Mouse (Mus musculus) adrenal gland, postnatal 25 days (tissue): ENCODE data around the gene Tmem135. TPM values are rescaled to one million over a fixed set of nuclear protein-coding genes. Genes with fewer than 3 reads are reported as not detected.

Experiments used
- DNase-seq: peaks from one replicate; pipeline ENCODE4 v3.0.0; 2021; ENCODE audit warnings: mixed read lengths
- total RNA-seq: library from RNA; stranded (reverse); gene quantifications from 2 replicates; pipeline ENCODE4 v1.2.3, GENCODE M21; 2021

The Tmem135 gene
- total RNA-seq, 1 experiment from 2014 or later, result 135 TPM

DNA sequence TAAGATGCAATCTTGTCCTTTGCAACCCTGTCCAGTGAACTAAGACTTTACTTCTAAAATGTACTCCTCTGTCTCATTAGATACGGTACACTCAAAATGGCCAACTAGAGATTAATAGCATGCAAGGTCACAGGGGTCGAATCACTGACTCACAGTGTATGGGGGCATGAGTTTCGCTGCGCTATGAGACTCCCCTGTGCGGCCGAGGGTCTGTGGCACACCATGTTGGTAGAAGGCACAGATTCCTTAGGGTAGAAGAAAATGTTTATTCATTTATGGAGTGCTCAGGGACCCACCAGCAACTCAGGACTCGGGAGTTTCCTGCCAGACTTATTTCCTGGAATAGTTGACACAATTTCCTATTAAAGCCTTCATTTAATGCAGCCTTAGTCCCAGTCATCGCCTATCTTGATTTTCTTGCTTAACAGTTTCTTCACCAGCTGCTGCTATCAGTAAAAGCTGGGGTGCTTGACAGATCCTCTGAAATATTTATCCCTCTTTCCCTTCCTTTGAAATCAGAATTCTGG is 14.2 kb upstream of the Tmem135 start:
- DNase-seq, result no peak

DNA sequence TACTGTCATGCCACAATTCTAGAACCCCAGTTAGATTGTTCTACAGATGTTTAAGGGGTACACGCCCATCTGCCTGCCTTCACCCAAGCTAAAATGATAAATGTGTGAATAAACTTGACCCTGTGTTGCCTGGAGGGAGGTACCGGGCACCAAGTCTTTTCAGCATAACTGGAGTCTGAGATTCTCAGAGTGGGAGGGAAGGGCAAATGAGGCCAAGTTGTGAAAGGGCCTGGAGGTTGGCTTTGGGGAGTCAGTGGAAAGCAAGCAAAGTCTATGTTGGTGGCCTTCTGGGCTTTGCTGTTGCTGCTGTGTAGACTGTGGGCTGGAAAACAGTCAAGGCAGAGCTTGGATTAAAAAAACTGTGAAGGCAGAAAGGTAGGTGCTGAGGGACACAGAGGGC is 13.7 kb upstream of the Tmem135 start:
- DNase-seq, result peak; percentile 20

DNA sequence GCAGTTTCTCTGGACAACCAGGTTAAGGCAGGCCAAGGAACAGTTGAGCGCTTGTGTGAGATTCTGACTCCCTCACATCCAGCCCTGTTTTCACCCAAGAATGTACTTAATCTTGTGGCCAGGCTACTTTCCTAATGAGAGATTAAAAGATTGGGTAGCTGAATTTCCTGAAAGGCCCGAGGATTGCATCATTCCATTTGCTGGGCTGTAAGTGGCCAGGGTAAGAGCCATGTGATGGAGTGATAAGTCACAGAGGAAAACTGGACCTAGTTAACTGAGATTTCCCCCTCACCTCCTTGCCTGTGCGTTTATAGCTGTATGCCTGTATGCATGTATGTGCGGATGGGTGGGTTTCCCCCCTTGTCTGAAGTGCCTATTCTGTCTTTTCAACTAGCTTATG is 12.0 kb upstream of the Tmem135 start:
- no peak for DNase-seq

DNA sequence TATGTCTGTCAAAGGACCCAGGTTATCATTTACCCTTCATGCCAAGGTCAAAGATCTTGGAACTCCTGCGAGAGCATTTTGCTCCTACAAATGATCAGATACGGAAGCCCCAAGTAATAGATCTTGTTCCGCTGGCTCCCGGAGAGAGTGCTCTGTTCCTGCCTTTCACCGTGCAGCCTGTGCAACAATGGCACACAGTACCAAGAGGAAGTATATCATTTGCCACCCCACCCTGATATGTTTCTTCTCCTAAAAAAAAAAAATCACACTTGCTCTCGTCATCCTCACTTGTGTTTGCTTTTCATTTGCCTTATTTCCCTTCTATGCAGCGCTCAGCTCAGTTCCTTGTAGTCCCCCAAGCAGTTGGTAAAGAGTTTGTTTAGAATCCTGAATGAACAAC is 8.1 kb upstream of the Tmem135 start:
- DNase-seq, result no peak

DNA sequence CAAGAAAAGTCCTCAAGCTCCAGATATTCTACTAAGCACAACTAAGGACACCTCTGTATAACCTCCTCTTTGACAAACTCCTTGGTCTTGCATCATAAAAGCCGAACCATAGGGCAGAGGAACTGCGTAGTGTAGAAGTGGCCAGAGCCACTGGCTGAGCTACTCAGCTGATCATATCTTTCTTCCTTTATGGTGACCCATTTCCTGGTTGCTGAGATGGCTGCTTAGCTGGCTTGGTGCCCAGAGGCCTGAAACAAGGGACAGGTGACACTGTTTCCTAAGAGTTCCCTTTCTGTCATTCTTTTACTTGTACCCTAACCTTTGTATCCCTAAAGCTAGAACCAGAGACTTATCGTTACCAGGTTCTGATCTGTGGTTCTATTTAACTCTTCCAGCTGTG is 7.3 kb upstream of the Tmem135 start:
- peak; percentile 26 for DNase-seq

DNA sequence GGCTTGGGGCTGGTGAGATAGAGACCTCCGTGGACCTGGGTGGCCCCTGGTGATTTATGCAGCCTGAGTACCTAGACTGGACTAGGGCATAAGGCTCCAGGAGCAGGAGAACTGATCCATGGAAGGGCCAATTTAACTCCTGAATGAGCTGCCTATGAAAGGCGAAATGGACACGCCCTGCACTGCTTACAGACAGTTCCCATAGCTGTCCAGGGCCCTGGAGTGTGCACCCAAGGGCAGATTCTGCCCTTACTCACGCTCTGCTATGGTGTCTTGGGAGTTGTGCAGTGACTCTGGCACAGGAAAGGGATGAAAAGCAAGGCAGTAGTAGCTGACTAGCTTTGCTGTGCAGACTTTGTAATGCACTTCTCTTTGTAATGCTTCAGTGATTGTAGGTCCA is 6.3 kb upstream of the Tmem135 start:
- no peak for DNase-seq

DNA sequence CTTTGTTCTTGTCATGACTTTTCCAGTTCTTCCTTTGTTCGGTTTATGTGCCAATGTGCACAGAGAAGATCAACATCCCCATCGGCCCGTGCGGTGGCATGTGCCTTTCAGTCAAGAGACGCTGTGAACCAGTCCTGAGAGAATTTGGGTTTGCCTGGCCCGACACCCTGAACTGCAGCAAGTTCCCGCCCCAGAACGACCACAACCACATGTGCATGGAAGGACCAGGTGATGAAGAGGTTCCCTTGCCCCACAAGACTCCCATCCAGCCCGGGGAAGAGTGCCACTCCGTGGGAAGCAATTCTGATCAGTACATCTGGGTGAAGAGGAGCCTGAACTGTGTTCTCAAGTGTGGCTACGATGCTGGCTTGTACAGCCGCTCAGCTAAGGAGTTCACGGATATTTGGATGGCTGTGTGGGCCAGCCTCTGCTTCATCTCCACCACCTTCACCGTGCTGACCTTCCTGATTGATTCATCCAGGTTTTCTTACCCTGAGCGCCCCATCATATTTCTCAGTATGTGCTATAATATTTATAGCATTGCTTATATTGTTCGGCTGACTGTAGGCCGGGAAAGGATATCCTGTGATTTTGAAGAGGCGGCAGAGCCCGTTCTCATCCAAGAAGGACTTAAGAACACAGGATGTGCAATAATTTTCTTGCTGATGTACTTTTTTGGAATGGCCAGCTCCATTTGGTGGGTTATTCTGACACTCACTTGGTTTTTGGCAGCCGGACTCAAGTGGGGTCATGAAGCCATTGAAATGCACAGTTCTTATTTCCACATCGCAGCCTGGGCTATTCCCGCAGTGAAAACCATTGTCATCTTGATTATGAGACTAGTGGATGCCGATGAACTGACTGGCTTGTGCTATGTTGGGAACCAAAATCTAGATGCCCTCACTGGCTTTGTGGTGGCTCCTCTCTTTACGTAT is 3.3 kb upstream of the Tmem135 start:
- DNase-seq, result no peak

DNA sequence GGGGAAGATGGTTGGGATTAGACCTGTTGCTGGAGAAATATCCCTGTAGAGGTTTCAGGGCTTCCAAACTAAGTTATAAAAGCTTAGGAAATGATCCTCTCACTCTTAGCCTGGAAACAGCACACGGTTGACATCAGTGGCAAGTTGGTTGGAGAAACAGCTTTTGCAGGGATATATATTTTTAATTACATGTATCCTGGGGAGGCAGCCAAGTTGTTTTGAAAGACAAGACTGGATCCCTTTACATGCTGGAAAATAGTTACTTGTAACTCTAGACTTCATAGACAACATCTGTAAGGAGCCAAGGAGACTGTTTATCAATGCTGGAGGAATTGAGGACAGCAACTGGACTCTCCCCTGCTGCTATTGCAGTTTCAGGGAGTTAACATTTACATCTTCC is 2.0 kb upstream of the Tmem135 start:
- DNase-seq, result no peak

DNA sequence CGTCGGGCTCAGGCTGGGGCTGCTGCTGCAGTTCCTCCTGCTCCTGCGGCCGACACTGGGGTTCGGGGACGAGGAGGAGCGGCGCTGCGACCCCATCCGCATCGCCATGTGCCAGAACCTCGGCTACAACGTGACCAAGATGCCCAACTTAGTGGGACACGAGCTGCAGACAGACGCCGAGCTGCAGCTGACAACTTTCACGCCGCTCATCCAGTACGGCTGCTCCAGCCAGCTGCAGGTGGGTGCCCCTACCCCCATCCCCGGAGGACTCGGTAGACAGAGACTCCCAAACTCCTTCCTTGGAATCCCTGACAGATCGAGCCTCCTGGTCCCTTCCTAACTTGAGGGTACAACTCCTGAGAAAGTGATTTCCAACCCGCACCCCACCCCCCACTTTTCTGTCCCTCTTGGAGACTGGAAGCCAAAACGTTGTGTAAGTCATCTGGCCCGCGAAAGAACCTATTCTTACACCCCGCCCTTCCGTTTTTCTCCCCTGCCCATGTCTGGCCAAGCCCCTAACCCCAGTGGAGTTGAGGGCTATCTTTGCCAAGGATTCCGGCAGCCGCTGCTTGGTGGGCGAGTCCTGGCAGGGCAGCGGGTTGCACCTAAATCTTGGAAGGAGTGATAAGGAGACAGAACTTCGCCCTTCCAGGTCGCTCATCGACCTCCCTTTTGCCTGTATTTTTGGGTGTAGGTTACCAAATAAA is 865 bp upstream of the Tmem135 start:
- peak; percentile 37 for DNase-seq

DNA sequence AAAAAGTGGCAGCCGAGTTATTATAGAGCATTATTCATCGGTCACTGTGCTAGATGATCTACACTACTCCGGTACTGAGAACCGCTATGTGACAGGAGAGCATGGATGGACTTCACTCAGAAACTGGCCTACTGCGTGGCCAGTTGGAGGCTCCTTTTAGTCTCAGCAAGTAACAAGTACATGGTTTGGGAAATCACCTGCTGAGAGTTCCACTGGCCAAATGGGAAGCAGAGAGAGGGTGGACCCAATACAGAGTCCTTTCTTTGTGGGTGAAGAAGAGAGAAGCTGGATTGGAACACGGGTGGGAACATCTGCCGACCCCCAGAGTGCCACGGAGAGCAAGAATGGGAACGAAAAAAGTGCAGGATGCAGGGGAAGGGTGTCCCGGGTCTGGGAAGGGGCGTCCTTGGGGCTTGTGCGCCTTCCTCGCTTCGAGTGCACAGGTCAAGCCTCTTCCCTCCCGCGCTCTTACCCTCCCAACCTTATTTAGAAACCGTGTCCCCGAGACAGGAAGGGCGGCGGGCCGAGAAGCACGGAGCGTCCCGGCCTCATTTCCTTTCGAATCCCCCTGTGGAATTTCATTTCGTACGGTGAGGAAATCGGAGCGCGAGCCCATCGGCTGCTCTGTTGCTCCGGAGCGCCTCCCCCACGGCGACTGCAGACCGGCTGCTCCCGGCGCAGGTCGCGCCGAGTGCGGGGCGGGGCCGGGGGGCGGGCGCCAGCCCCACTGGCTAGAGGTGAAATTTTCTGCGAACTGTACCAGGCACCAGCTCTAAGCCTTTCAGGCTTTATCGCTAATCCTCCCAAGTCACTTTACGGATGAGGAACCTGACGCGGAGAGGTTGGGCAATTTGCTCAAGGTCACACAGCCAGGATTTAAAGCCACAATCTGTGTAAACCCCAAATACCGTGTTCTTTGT is 709 bp downstream of the Tmem135 start:
- DNase-seq, result peak; percentile 80

DNA sequence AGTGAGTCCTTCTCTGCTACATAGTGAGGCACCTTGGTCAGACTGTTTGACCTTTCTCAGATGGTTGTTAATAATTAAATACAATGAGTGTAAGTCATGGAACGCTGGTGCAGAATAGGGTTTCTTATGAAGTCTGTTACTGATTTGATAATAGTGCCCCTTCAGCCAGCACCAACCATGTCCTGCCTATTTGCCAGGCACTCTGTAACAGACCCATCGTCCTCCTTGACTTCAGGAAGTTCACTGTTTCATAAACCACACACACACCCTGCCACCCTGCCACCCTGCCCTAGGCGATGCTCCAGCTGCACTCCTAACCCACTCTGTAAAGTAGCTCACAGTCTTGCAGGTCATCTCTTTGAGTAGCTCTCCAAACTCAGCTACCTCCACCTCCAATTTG is 2.1 kb downstream of the Tmem135 start:
- no peak for DNase-seq

DNA sequence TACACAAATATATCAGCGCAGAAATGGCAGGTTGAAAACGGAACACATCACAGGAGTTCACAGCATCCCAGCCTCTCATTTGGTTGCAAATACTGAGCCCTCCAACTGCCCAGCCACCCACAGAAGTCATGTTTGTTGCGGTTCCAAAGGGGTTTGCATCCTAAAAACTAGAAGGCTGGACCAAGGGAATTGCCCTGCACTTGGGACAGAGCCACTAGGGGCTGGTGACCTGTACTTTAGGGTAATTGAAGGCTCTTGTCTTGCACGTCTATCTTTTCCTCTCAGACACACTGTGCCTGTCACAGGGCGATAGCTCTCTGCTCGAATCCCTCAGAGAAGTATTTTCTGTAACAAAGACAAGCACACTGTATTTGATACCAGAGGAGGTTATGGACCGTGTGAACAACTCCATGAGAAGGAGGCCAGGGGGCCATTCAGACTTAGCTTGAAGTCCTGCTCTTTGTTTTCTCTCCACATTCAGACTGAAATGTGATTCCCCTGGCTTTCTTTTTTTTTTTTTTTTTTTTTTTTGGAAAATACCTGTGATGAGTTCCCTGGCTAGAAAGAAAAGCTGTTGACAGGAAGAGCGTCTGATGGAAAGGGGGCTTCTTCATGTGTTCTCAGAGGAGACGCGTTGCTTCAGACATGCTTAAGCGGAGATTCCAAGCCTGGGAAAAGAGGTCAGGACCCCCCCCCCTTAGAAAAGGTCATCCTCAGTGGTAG is 2.7 kb downstream of the Tmem135 start:
- no peak for DNase-seq

DNA sequence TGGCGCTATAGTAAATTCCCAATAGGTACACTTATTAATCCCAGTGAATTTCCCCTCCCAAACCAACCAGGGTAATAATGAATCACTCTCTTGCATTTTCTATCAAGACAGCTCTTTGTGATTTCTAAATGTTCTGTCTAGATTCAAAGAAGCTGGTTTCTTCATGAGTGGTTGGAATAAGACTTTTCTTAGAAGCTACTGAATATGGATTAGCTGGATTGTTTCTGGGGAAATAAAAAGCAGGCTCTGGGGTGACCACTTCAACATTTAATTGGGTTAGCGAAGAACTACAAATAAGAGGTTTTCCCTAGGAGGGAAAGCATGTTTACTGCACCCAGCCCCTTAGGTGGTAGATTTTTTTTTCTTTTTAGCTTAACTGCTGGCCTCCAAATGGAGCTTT is 3.3 kb downstream of the Tmem135 start:
- no peak for DNase-seq

DNA sequence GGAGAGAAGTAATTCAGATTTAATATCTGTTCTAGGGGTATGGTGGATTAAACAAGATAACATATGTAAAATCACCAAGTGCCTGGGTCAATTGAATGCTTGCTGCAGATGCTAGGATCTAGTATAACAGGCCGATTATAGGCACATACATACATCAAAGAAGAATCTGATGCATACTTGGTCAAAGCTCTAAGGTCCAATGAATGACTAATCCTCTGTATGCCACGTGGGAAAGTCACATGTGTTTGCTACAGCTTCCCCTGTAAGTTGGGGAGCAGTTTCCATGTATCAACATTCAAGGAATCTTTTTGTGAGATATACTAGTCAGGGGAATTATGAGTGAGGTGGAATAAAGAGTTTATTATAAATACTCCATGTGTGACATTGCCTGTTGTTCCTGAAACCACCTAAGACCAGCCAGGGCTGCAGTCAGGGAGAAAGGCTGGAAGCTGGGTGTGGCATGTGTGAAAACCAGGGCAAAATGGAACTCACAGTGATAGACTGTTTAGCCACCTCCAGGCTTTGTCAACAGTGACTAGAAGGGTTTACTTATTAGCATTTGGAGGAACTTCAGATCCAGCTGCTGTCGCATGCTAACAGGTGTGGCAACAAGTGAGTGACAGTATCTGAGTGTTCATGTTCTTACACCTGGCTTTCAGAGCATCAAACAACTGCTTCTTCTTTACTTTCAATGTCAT is 6.0 kb downstream of the Tmem135 start:
- no peak for DNase-seq

DNA sequence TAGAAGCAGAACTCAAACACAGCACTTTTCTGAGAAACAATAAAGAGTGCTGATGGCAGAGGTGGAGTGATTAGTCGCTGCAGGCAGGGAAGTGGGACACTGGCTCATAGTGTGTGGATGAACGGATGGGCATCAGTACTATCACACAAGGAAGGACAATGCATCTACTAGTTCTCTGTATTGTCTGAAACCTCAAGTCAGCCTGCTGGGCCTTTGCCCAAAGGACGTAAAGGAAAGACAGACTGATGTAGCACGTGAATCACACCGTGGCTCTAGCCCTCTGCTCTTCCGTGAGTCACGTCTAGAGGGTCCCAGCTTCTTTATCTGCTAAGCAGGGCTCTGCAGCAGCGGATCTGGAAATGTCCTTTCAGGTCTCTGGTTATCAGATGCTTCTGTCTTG is 7.6 kb downstream of the Tmem135 start:
- DNase-seq, result no peak

DNA sequence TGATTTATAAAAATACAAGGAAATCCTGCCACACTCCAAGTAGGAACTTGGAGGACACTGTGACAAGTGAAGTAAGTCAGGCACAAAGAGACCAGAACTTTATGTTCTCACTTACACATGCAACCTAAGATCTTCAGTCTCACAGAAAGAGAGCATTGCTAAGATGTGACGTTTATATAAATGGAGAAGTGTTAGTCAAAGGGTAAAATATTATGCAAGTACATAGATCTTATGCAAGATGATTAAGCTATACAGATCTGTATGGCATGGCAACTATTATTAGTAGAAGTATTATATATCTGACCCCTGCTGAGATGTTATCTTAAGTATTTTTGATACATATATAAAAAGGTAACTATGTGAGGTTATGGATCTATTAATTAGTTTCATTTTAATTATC is 8.6 kb downstream of the Tmem135 start:
- no peak for DNase-seq

DNA sequence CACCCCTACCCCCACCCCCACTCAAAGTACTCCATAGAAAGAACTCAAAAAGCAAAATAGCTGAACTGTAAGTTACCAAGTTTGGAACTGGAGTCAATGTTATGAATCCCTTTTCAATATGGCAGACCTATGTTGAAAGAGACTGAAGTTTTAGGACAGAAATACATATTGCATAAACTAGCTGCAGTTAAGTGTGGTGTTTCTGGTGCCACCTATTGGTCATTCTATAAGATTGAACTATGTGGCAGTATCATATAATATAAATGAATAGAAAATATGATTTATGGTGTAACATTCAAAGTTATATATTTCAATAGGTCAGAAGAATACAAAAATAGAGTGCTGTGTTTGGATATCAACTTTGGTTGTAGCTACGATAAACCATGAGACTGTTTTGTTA is 11.2 kb downstream of the Tmem135 start:
- DNase-seq, result no peak

DNA sequence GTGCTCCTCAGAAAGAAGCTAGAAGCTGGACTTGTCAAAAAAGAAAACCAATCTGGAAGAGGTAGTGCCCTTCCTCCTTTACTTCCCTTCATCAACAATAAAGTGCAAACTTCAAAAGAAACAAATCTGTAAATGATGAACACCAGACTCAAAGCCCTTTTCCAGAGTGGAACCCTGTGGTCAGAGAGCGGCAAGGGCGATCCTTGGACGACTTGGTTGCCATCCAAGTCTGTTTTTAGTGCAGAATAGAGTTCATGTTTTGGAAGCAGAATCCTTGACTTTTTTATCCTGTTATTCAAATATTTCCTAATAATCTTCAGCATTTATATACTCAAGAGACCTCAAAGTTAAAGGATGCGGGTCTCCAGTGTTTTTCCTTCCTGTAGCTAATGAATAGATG is 11.6 kb downstream of the Tmem135 start:
- DNase-seq, result peak; percentile 23

DNA sequence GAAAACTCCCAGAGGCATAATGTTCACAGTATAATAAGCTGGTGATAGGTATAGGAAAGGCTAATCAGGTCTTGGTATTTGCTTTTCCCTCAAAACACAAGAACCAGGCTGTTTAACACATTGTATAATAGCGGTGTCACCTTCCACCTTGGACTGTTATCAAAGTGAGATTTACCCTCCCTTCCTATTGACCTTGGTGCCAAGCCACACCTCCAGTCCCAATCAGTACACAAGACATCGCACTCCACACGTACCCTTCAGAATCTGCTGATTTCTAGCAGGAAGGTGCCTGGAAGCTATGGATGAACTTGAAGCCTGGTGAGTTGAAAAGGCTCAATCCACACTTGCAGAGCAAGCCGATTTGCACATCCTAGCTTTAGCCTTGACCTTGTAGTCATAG is 12.2 kb downstream of the Tmem135 start:
- DNase-seq, result no peak

DNA sequence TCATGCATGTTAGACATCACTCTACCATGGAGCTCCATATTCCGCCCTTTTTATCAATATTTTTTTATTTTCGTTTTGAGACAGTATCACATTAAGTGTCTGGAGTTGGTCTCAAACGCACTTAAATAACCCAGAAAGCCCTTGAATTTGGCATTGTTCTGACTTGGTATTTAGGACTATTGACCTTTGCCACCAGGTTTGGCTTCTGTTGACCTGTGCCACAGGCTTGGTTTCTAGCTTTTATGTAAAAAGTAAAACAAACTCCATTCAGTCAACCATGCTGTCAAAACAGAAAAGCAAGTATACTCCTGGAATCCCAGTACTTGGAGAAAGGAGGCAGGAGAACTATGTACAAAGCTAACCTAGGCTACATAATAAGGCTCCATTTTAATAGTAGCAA is 12.7 kb downstream of the Tmem135 start:
- DNase-seq, result no peak

DNA sequence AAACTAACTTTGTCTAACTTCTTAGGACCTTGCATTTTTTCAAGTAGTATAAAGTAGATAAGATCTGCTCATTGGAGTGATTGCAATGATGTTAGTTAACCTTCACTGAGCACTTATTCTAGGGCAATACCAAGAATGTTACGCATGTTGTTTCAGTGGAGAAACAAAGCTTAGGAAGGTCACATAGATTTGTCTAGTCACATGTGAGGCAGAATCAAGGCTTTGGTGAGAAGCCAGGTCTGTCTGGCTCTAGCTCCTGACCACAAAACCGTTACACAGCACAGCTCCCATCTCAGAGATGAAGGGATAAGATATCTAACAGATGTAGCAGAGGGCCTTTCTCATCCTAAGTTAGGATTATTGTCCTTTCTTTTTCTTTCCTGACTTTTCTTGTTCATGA is 13.4 kb downstream of the Tmem135 start:
- DNase-seq, result peak; percentile 39
